ENCODE assay signal across 20 mouse cellular contexts in the genomic region with DNA sequence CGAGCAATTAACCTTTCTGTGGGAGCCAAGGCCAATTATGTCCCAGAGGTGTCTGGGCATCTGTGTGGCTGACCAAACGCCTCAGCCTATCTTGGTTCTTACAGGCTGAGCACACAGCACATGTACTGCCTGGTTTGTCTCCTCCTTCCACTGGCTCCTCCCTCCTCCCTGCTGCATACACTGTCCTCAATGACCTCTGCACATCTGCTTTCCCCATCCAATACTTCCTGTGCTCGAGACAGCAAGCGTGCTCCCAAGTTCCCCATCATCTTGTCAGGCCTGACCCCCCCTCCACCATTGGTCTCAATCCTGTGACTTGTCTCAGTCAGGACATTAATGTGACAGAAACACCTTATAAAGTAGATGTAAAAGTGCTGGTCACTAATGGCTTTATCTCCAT.
A peak's percentile ranks its signal among the peaks of the same experiment; 100 is the strongest.
DNase-seq lines count a peak whose midpoint lies in the region; ATAC-seq and TF ChIP-seq lines count a peak whose summit lies in the region.
"Had no signal": no experiment of that assay in that cellular context is flagged by ENCODE, and none has a peak within 500 bp of the region (broad histone marks: within the 10 kb centered on the region; RNA-seq: fewer than 3 reads in every experiment).

No protein-coding gene starts in this region.

- no peak for TF ChIP-seq EP300 in heart, postnatal 0 days (IDR thresholded peaks at IDR 0.05; ENCODE audit: low read depth)
- no peak for TF ChIP-seq EP300 in stomach, postnatal 0 days (optimal IDR thresholded peaks at IDR 0.05)

- H3K9ac ChIP-seq in heart, postnatal 0 days (replicated peaks; ENCODE audit: low read depth, low read length): no peak overlapping the region
- H3K9ac ChIP-seq in heart, embryonic 11.5 days (ENCODE audit: low read depth, low read length): no peak overlapping the region
- H3K9ac ChIP-seq in stomach, embryonic 14.5 days (replicated peaks; ENCODE audit: low read depth, low read length): no peak overlapping the region
- H3K9ac ChIP-seq in stomach, postnatal 0 days (ENCODE audit: low read length): no peak overlapping the region
- H3K9ac ChIP-seq: embryonic facial prominence, embryonic 13.5 days; neural tube, embryonic 15.5 days had no signal

- H3K4me1 ChIP-seq in heart, postnatal 0 days (ENCODE audit: control insufficient read depth, insufficient read depth): peaks cover 30% of the 10 kb centered on the region
- H3K4me1 ChIP-seq in heart, embryonic 11.5 days (ENCODE audit: control insufficient read depth, insufficient read depth, low read length): peaks cover 30% of the 10 kb centered on the region
- H3K4me1 ChIP-seq in stomach, embryonic 14.5 days (ENCODE audit: control insufficient read depth, insufficient read depth, low read length): no peaks in the 10 kb centered on the region
- H3K4me1 ChIP-seq in stomach, postnatal 0 days (replicated peaks; ENCODE audit: control insufficient read depth, insufficient read depth): no peaks in the 10 kb centered on the region

- H3K36me3 ChIP-seq in heart, postnatal 0 days (replicated peaks; ENCODE audit: control insufficient read depth, insufficient read depth, low read length): no peaks in the 10 kb centered on the region
- no peaks in the 10 kb centered on the region for H3K36me3 ChIP-seq in heart, embryonic 11.5 days (ENCODE audit: control insufficient read depth, insufficient read depth, low read length)
- H3K36me3 ChIP-seq in stomach, embryonic 14.5 days (ENCODE audit: control insufficient read depth, insufficient read depth, low read length): no peaks in the 10 kb centered on the region
- H3K36me3 ChIP-seq in stomach, postnatal 0 days (ENCODE audit: control insufficient read depth, insufficient read depth, low read length): no peaks in the 10 kb centered on the region
- H3K36me3 ChIP-seq: embryonic facial prominence, embryonic 13.5 days; neural tube, embryonic 15.5 days had no signal

- TF ChIP-seq CTCF in heart, postnatal 0 days (IDR thresholded peaks at IDR 0.05; ENCODE audit: low read depth): no peak
- no peak for TF ChIP-seq CTCF in stomach, postnatal 0 days (IDR thresholded peaks at IDR 0.05; ENCODE audit: low read depth)

- ATAC-seq in heart, postnatal 0 days (ENCODE audit: insufficient read depth, low read depth): peak; percentile 24; the same call in 1 of the 2 replicates
- ATAC-seq in heart, embryonic 11.5 days (replicated peaks; ENCODE audit: insufficient number of reproducible peaks, low FRiP score, low TSS enrichment): no peak
- ATAC-seq in stomach, embryonic 14.5 days (ENCODE audit: insufficient number of reproducible peaks, insufficient read depth, low FRiP score, low read depth): 0 out of 2 replicates have a peak, but pooled peaks have one; percentile 33
- no peak for ATAC-seq in stomach, postnatal 0 days (ENCODE audit: low FRiP score, low TSS enrichment)
- ATAC-seq in monocyte, adult 5-6 weeks (replicated peaks; ENCODE audit: insufficient number of reproducible peaks, low FRiP score, low TSS enrichment, poor library complexity, severe bottlenecking): no peak
- ATAC-seq: forebrain, embryonic 14.5 days had no signal

- no peak overlapping the region for H3K4me2 ChIP-seq in heart, postnatal 0 days (ENCODE audit: low read depth, low read length)
- no peak overlapping the region for H3K4me2 ChIP-seq in heart, embryonic 11.5 days
- H3K4me2 ChIP-seq in stomach, embryonic 14.5 days (replicated peaks; ENCODE audit: low read depth, low read length): no peak overlapping the region
- H3K4me2 ChIP-seq in stomach, postnatal 0 days (replicated peaks; ENCODE audit: low read depth): no peak overlapping the region
- H3K4me2 ChIP-seq: embryonic facial prominence, embryonic 13.5 days; neural tube, embryonic 15.5 days had no signal

- H3K9me3 ChIP-seq in heart, postnatal 0 days (replicated peaks; ENCODE audit: control insufficient read depth, low read length): no peaks in the 10 kb centered on the region
- H3K9me3 ChIP-seq in heart, embryonic 11.5 days (replicated peaks; ENCODE audit: control insufficient read depth, low read length): no peaks in the 10 kb centered on the region
- H3K9me3 ChIP-seq in stomach, embryonic 14.5 days (ENCODE audit: control insufficient read depth, low read depth, low read length): no peaks in the 10 kb centered on the region
- H3K9me3 ChIP-seq in stomach, postnatal 0 days (ENCODE audit: control insufficient read depth, low read length): no peaks in the 10 kb centered on the region
- H3K9me3 ChIP-seq: embryonic facial prominence, embryonic 13.5 days; neural tube, embryonic 15.5 days had no signal

- no peak overlapping the region for H3K4me3 ChIP-seq in heart, postnatal 0 days (ENCODE audit: low read depth, low read length)
- H3K4me3 ChIP-seq in heart, embryonic 11.5 days (ENCODE audit: low read depth, low read length): no peak overlapping the region
- no peak overlapping the region for H3K4me3 ChIP-seq in stomach, embryonic 14.5 days (ENCODE audit: low read depth, low read length)
- H3K4me3 ChIP-seq in stomach, postnatal 0 days (ENCODE audit: low read depth, low read length): no peak overlapping the region
- H3K4me3 ChIP-seq: embryonic facial prominence, embryonic 13.5 days; neural tube, embryonic 15.5 days had no signal

- WGBS in heart, postnatal 0 days: 45% methylated on average over 4 of the region's 4 CpGs
- WGBS in heart, embryonic 11.5 days (ENCODE audit: insufficient replicate concordance): 42% methylated on average over 4 of the region's 4 CpGs
- 47% methylated on average over 4 of the region's 4 CpGs for WGBS in stomach, embryonic 14.5 days
- WGBS in stomach, postnatal 0 days: 42% methylated on average over 4 of the region's 4 CpGs

- H3K27me3 ChIP-seq in heart, postnatal 0 days (ENCODE audit: control insufficient read depth, insufficient read depth, low read length): no peaks in the 10 kb centered on the region
- no peaks in the 10 kb centered on the region for H3K27me3 ChIP-seq in heart, embryonic 11.5 days (ENCODE audit: control insufficient read depth, insufficient read depth, low read length)
- no peaks in the 10 kb centered on the region for H3K27me3 ChIP-seq in stomach, embryonic 14.5 days (ENCODE audit: control insufficient read depth, insufficient read depth, low read length)
- no peaks in the 10 kb centered on the region for H3K27me3 ChIP-seq in stomach, postnatal 0 days (ENCODE audit: control insufficient read depth, insufficient read depth, low read length)
- H3K27me3 ChIP-seq: embryonic facial prominence, embryonic 13.5 days; neural tube, embryonic 15.5 days had no signal

- H3K27ac ChIP-seq in heart, postnatal 0 days (ENCODE audit: low read depth): peak overlapping the region; percentile 57; the same call in 1 of the 2 replicates
- no peak overlapping the region for H3K27ac ChIP-seq in heart, embryonic 11.5 days (ENCODE audit: low read depth, low read length)
- H3K27ac ChIP-seq in stomach, embryonic 14.5 days (ENCODE audit: low read length): no peak overlapping the region
- H3K27ac ChIP-seq in stomach, postnatal 0 days (replicated peaks): no peak overlapping the region
- H3K27ac ChIP-seq: kidney, postnatal 0 days had no signal

- peak; percentile 93 for DNase-seq in heart, adult 11 months
- no peak for DNase-seq in heart, postnatal 4 days
- DNase-seq in heart, postnatal 0 days (ENCODE audit: low spot score): no peak
- DNase-seq in stomach, postnatal 0 days (ENCODE audit: low spot score): no peak
- DNase-seq: cerebellum, adult 18-20 months; cerebellum, postnatal 25 days; gastrocnemius, postnatal 10 days; kidney, adult 11 months; layer of hippocampus, postnatal 36 days; lung, postnatal 14 days; midbrain, embryonic 14.5 days; right cerebral cortex, postnatal 25 days; thymus, postnatal 25 days had no signal

Comparison
In these comparisons a context has a peak if more than half of its experiments do, and no peak if none do; other contexts are left out.
1. ATAC-seq: peak in heart, postnatal 0 days (single experiment) and stomach, embryonic 14.5 days (single experiment); none in heart, embryonic 11.5 days (single experiment), stomach, postnatal 0 days (single experiment) and monocyte, adult 5-6 weeks (single experiment).